Mouse (Mus musculus): ENCODE results near the gene Nuf2. TPM values are rescaled to one million over a fixed set of nuclear protein-coding genes. Genes with fewer than 3 reads are reported as not detected.
"Not testable (repeated sequence)": the region's sequence is repeated elsewhere in the genome, so short reads cannot be mapped to it uniquely, and the experiment has no call there.

The Nuf2 gene
- 1 to 10 TPM in 1 of 2 experiments, under 1 TPM in 1; 0.48 to 1.1 TPM for total RNA-seq (2021)
- long read RNA-seq, experiment 1, result 0 reads
- long read RNA-seq, experiment 2, partial matches to known transcripts, result 0 of 3 reads
- long read RNA-seq, experiment 2, other reads (novel, unspliced or antisense), result 1 of 3 reads

GRCm38 (mm10) chr1:169530876-169531701, at the start of gene Nuf2:
Gene Nuf2, minus strand, starts transcription at chr1:169531464.
- peak; percentile 97 to 98 for DNase-seq (ENCODE audit: low spot score in 2 of 2)

DNA sequence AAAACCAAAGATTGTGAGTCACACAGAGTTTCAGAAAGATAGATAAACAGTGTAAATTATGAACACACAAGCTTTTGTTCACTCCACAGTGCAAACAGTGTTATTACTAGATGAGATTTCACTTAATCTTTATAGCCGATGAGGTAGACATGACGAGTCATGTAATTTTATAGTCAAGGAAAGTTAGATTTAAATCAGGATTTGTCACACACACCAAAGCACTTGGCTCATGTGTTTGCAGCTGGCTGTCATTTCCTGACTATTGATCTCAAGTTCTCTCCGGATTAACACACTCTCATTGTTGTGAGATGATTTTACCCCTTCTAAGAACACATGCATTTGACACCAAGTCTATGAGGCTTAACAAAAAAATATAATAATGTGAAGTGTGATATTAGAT, 48.3 kb upstream of the Nuf2 start:
- DNase-seq (ENCODE audit: low spot score in 2 of 2), result no peak

DNA sequence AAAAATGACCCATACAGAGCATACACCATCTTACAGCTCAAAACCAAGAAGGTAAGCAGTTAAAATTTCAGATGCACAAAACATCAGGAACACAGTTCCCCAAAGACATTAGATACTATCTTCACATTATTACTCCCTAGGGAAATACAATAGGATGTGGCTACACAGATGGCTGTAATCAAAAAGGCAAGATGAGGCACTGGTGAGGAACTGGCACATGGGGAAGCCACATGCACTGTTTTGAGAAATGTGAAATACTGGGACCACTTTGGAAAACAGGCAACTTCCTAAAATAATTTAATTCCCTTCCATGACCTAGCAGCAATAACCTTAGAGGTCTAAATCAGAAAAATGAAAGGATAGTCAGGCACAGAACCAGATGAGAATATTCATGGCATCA, 42.9 kb upstream of the Nuf2 start:
- no peak for DNase-seq (ENCODE audit: low spot score in 2 of 2)

DNA sequence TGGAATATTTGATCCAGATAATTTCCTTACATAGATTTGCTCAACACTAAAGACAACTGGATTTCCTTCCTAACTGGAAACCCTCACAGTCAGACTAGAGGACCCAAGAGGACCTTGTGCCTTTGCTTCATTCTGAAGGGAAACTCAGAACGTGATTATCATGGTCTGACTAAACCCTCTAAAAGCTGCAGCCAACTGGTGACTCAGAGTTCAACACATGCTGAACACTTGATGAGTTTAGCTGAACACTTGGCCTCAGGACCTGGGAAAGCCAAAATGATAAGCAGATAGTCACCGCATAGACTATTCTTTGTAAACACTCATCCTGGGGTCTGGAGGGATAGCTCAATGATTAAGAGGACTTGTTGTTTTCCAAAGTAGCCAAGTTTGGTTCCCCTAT, 24.4 kb upstream of the Nuf2 start:
- no peak for DNase-seq (ENCODE audit: low spot score in 2 of 2)

GRCm38 (mm10) chr1:169555019-169555418, 23.8 kb upstream of the Nuf2 start:
- DNase-seq (ENCODE audit: low spot score in 2 of 2), result no peak

GRCm38 (mm10) chr1:169553446-169553845, 22.2 kb upstream of the Nuf2 start:
- DNase-seq (ENCODE audit: low spot score in 2 of 2), result no peak

GRCm38 (mm10) chr1:169540415-169540814, 9.2 kb upstream of the Nuf2 start:
- DNase-seq (ENCODE audit: low spot score in 2 of 2), result no peak

GRCm38 (mm10) chr1:169531702-169532535, 655 bp upstream of the Nuf2 start:
- peak; percentile 58 to 65 for DNase-seq (ENCODE audit: low spot score in 2 of 2)

- no peak for DNase-seq (ENCODE audit: low spot score in 2 of 2)
These were observed 1.2 kb downstream of the Nuf2 start for GRCm38 (mm10) chr1:169529996-169530518.

DNA sequence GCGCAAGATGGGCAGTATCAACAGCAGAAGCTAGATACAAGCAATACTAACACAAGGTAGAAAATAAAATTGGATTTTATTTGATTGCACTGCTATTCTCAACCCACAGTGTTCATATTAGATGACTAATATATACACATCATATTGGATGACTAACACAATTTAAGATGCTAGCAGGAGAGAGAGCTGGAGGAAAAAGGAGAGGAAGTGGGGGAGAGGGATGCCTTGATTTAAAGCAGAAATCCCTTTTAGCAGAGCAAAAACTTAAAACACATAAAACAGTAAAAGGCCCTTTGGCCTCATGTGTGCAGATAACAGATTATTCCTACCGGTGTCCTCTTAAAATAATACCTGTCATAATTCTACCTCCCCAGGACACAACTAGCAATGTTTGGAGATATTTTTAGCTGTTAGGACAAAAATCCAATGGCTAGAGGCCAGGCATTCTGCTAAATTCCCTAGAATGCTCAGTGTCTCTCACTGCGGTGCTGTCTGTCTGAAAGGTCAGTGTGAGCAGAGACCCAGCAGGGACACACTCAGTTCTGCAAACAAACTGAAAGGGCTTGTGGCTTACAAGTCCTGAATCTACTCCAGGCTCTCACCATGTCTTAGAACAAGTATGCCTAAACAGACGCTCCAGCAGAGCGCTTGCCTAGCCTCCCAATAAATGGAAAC, 5.1 kb downstream of the Nuf2 start:
- DNase-seq (ENCODE audit: low spot score in 2 of 2), result no peak

DNA sequence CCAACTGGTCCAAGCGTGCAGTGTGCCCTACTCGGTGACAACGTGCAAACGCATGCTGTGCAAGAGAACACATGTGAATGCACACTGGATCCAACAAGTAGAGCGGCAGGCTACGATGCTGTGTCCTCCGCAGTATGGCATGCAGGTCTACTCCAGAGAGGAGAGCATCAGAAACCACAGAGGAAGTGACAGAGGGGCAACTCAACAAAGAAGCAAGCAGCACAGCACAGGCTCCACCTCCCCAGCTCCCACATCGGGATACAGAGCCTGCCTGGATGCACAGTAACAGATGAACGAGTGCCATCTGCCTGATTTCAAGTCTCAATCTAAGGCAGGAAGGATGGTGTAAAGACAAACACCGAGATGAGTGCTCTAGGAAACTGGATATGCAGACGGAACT, 11.9 kb downstream of the Nuf2 start:
- DNase-seq (ENCODE audit: low spot score in 2 of 2), result no peak

- DNase-seq (ENCODE audit: low spot score in 2 of 2), result not testable (repeated sequence)
These were observed 13.3 kb downstream of the Nuf2 start for GRCm38 (mm10) chr1:169517899-169518517.

DNA sequence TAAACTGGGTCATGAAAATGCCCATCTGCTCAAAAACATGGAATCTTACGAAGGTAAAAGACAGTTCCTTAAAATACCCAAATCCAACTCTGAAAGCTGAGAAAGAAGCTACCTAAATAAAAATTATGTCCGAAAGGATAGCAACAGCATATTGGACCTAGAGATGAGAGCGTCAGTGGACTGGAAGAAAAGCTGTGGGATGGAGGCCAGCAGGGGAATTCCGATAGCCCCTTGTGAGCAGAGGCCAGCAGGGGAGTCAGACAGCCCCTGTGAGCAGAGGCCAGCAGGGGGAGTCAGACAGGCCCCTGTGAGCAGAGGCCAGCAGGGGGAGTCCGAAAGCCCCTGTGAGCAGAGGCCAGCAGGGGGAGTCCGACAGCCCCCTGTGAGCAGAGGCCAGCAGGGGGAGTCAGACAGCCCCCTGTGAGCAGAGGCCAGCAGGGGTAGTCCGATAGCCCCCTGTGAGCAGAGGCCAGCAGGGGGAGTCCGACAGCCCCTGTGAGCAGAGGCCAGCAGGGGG, 13.8 kb downstream of the Nuf2 start:
- DNase-seq (ENCODE audit: low spot score in 2 of 2), result no peak

DNA sequence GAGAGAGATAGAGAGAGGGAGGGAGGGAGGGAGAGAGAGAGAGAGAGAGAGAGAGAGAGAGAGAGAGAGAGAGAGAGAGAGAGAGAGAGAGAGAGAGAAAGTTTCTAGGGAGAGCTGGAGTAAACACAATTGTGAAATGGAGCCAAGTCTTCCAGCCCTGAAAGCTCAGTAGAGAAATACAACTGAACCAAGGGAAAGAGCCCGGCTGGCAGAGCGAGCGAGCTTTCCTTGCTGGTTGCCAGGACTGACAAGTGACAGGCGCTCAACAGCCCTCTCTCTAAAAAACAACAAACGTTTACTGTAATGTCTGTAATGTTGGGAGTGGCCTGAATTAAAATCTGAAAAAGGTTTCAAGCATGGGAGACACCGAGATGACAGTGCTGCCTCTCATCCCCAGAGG, 24.9 kb downstream of the Nuf2 start:
- DNase-seq (ENCODE audit: low spot score in 2 of 2), result no peak

GRCm38 (mm10) chr1:169502876-169503275, 28.4 kb downstream of the Nuf2 start:
- no peak for DNase-seq (ENCODE audit: low spot score in 2 of 2)

GRCm38 (mm10) chr1:169495621-169496020, 35.6 kb downstream of the Nuf2 start:
- peak in 1 of 2 experiments; percentile 6 for DNase-seq (ENCODE audit: low spot score in 2 of 2)

- no peak for DNase-seq (ENCODE audit: low spot score in 2 of 2)
These were observed 39.7 kb downstream of the Nuf2 start for GRCm38 (mm10) chr1:169491561-169491960.

- no peak for DNase-seq (ENCODE audit: low spot score in 2 of 2)
These were observed 45.8 kb downstream of the Nuf2 start for GRCm38 (mm10) chr1:169485408-169485885.

DNA sequence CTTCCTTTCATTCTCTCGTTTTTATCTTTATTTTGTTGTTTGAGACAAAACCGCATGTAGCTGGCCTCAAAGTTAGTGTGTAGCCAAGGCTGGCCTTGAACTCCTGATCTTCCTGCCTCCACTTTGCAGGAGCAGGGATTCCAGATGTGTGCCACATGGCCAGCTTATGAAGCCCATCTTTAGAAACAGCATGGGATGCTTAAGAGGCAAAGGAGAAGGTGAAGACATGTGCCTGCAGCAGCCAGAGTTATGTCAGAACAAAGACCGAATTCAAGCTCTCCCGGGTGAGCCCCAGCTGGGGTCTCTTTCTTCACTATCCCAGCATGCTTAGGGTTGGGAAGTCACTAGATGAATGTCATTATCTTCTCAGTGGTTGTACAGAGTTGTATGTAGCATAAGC, 46.7 kb downstream of the Nuf2 start:
- no peak for DNase-seq (ENCODE audit: low spot score in 2 of 2)

Data from adrenal gland, adult 18-20 months (tissue).